23 mouse cellular contexts compared by ENCODE assay signal in genomic region chr12:73183896-73184295, GRCm38 (mm10).
A peak's percentile ranks its signal among the peaks of the same experiment; 100 is the strongest.
DNase-seq lines count a peak whose midpoint lies in the region; ATAC-seq lines count a peak whose summit lies in the region.
"Had no signal": no experiment of that assay in that cellular context is flagged by ENCODE, and none has a peak within 500 bp of the region (broad histone marks: within the 10 kb centered on the region; RNA-seq: fewer than 3 reads in every experiment).

No protein-coding gene starts in this region.

- H3K9me3 ChIP-seq in limb, embryonic 12.5 days: no peaks in the 10 kb centered on the region
- no peaks in the 10 kb centered on the region for H3K9me3 ChIP-seq in limb, embryonic 10.5 days (replicated peaks)
- H3K9me3 ChIP-seq: embryonic facial prominence, embryonic 12.5 days; forebrain, embryonic 12.5 days; forebrain, embryonic 15.5 days; hindbrain, embryonic 12.5 days; hindbrain, embryonic 15.5 days had no signal

- no peak overlapping the region for H3K4me3 ChIP-seq in limb, embryonic 12.5 days (replicated peaks)
- H3K4me3 ChIP-seq in limb, embryonic 10.5 days: no peak overlapping the region
- H3K4me3 ChIP-seq: embryonic facial prominence, embryonic 12.5 days; erythroblast, embryonic 14.5 days; forebrain, embryonic 12.5 days; forebrain, embryonic 15.5 days; gastrocnemius, adult 2 months; hindbrain, embryonic 12.5 days; hindbrain, embryonic 15.5 days had no signal

- H3K27me3 ChIP-seq in limb, embryonic 12.5 days: no peaks in the 10 kb centered on the region
- no peaks in the 10 kb centered on the region for H3K27me3 ChIP-seq in limb, embryonic 10.5 days (ENCODE audit: low read depth, poor library complexity, severe bottlenecking)
- H3K27me3 ChIP-seq: embryonic facial prominence, embryonic 12.5 days; forebrain, embryonic 12.5 days; forebrain, embryonic 15.5 days; hindbrain, embryonic 12.5 days; hindbrain, embryonic 15.5 days had no signal

- H3K4me2 ChIP-seq in limb, embryonic 12.5 days: no peak overlapping the region
- H3K4me2 ChIP-seq: embryonic facial prominence, embryonic 12.5 days; forebrain, embryonic 12.5 days; forebrain, embryonic 15.5 days; heart, embryonic 11.5 days; hindbrain, embryonic 12.5 days; hindbrain, embryonic 15.5 days had no signal

- WGBS in limb, embryonic 12.5 days: 51% methylated on average over 8 of the region's 8 CpGs
- 82% methylated on average over 8 of the region's 8 CpGs for WGBS in limb, embryonic 10.5 days

- 0 out of 2 replicates have a peak overlapping the region, but pooled peaks have one; percentile 7 for H3K27ac ChIP-seq in limb, embryonic 12.5 days
- no peak overlapping the region for H3K27ac ChIP-seq in limb, embryonic 10.5 days
- H3K27ac ChIP-seq: embryonic facial prominence, embryonic 12.5 days; forebrain, embryonic 12.5 days; forebrain, embryonic 15.5 days; gastrocnemius, adult 2 months; hindbrain, embryonic 12.5 days; hindbrain, embryonic 15.5 days had no signal

- H3K36me3 ChIP-seq in limb, embryonic 12.5 days: peaks cover 25% of the 10 kb centered on the region
- peaks cover 33% of the 10 kb centered on the region for H3K36me3 ChIP-seq in limb, embryonic 10.5 days
- H3K36me3 ChIP-seq: forebrain, embryonic 15.5 days had no signal

- DNase-seq in cerebellum, postnatal 10 days: peak; percentile 7 to 19
- no peak for DNase-seq in limb, embryonic 10.5 days (ENCODE audit: low spot score)
- peak; percentile 8 for DNase-seq in retina, embryonic 14.5 days (ENCODE audit: low spot score)
- DNase-seq in layer of hippocampus, postnatal 25 days (ENCODE audit: extremely low spot score in 1 of 2, low spot score in 1 of 2): no peak
- DNase-seq: adrenal gland, adult 2 months; adrenal gland, postnatal 14 days; cerebellum, adult 18-20 months; cerebellum, adult 9-10 months; cerebellum, postnatal 25 days; gastrocnemius, adult 2 months; gastrocnemius, postnatal 14 days had no signal

- ATAC-seq in cerebellum, adult (ENCODE audit: insufficient number of reproducible peaks, low FRiP score, low TSS enrichment): no peak
- ATAC-seq in limb, embryonic 12.5 days (ENCODE audit: insufficient number of reproducible peaks, insufficient read depth, low FRiP score, low TSS enrichment, low read depth): no peak
- no peak for ATAC-seq in CD4-positive, CD25-positive, alpha-beta regulatory T cell, adult 4 months
- no peak for ATAC-seq in frontal cortex, adult (ENCODE audit: low TSS enrichment)
- ATAC-seq: forebrain, embryonic 15.5 days; intestine, postnatal 0 days had no signal

- H3K9ac ChIP-seq in limb, embryonic 12.5 days (replicated peaks): no peak overlapping the region
- H3K9ac ChIP-seq: embryonic facial prominence, embryonic 12.5 days; forebrain, embryonic 12.5 days; forebrain, embryonic 15.5 days; hindbrain, embryonic 12.5 days; hindbrain, embryonic 15.5 days had no signal

- H3K4me1 ChIP-seq in limb, embryonic 12.5 days (replicated peaks): peaks cover 8% of the 10 kb centered on the region
- peaks cover 5% of the 10 kb centered on the region for H3K4me1 ChIP-seq in limb, embryonic 10.5 days
- H3K4me1 ChIP-seq: embryonic facial prominence, embryonic 12.5 days; forebrain, embryonic 12.5 days; forebrain, embryonic 15.5 days; hindbrain, embryonic 12.5 days; hindbrain, embryonic 15.5 days had no signal

Comparison
In these comparisons a context has a peak if more than half of its experiments do, and no peak if none do; other contexts are left out.
1. DNase-seq: peak in cerebellum, postnatal 10 days (2 of 2) and retina, embryonic 14.5 days (single experiment); none in limb, embryonic 10.5 days (single experiment) and layer of hippocampus, postnatal 25 days (0 of 2).